Mouse (Mus musculus) megakaryocyte, embryonic 14.5 days (primary cell): Measurements from ENCODE around the gene Pou4f1. TPM values are rescaled to one million over a fixed set of nuclear protein-coding genes. Genes with fewer than 3 reads are reported as not detected.
"Not testable (repeated sequence)": the region's sequence is repeated elsewhere in the genome, so short reads cannot be mapped to it uniquely, and the experiment has no call there.

Experiments used
- H3K27me3 ChIP-seq: replicated peaks from 2 replicates; pipeline ENCODE3; 2012; ENCODE audit warnings: inconsistent platforms
- H3K36me3 ChIP-seq: replicated peaks from 2 replicates; pipeline ENCODE3; 2012; ENCODE audit warnings: low read length, inconsistent platforms, mixed read lengths
- H3K4me1 ChIP-seq: 2 replicates; pipeline ENCODE4 v1.6.1; 2012; ENCODE audit warnings: inconsistent platforms
- H3K4me3 ChIP-seq: replicated peaks from 2 replicates; pipeline ENCODE3; 2012; ENCODE audit warnings: moderate library complexity, mild to moderate bottlenecking, inconsistent platforms
- H3K9me3 ChIP-seq: 2 replicates; pipeline ENCODE4 v1.6.1; 2012; ENCODE audit warnings: inconsistent platforms
- FLI1 ChIP-seq: IDR thresholded peaks from 2 replicates; pipeline ENCODE4 v1.6.1; 2012; ENCODE audit warnings: low read length, inconsistent platforms, mixed read lengths
- GATA1 ChIP-seq: IDR thresholded peaks from 3 replicates; pipeline ENCODE4 v1.6.1; 2012; ENCODE audit warnings: mixed read lengths, low read length, inconsistent platforms, borderline replicate concordance
- polyA plus RNA-seq: library from polyadenylated mRNA; stranded (reverse); fragments of >175 nt; gene quantifications from 2 replicates; pipeline ENCODE4 v1.2.3, GENCODE M21; 2012; ENCODE audit warnings: low replicate concordance; ENCODE audit not compliant: insufficient read depth

Gene Pou4f1
- 0.15 and 0.61 TPM in 2 replicates for polyA plus RNA-seq

- no peak for TF ChIP-seq GATA1
- no peak for TF ChIP-seq FLI1
- H3K9me3 ChIP-seq: peaks cover 4% of the 10 kb centered on the region; the same call in 1 of the 2 replicates
- H3K36me3 ChIP-seq: no peaks in the 10 kb centered on the region
- H3K27me3 ChIP-seq: peaks cover 96% of the 10 kb centered on the region
- peaks cover 58% of the 10 kb centered on the region for H3K4me1 ChIP-seq
- peak within 1 kb of the TSS; percentile 93 for H3K4me3 ChIP-seq
Measured at GRCm38 (mm10) chr14:104467966-104468622, at the start of gene Pou4f1. Gene Pou4f1, minus strand, starts transcription at chr14:104467999.

- no peaks in the 10 kb centered on the region for H3K9me3 ChIP-seq
- H3K4me1 ChIP-seq: peaks cover 29% of the 10 kb centered on the region
- peaks cover 44% of the 10 kb centered on the region for H3K36me3 ChIP-seq
- H3K4me3 ChIP-seq: no peak overlapping the region
- H3K27me3 ChIP-seq: no peaks in the 10 kb centered on the region
- no peak for TF ChIP-seq FLI1
Measured at GRCm38 (mm10) chr14:104511664-104512063, 43.9 kb upstream of the Pou4f1 start.

DNA sequence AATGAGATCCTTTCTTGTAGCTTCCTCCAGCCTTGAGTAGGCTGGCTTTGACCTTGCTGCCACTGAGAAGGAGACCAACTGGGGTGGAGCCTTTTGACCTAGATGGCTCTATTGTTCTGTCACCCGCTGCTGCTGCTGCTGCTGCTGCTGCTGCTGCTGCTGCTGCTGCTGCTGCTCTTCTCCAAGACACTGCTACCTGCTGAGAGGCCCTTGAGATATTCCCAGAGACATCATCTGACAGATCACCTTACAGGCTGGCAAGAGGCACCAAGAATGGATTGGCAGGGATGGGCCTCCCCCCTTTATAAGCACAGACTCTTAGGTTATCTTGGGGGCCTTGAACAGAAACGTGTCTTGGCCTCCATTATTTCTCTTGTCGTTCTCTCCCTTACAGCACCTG lies 35.0 kb upstream of the Pou4f1 start:
- H3K36me3 ChIP-seq: peaks cover 98% of the 10 kb centered on the region
- not testable (repeated sequence) for H3K4me3 ChIP-seq, H3K9me3 ChIP-seq, H3K4me1 ChIP-seq, H3K27me3 ChIP-seq

GRCm38 (mm10) chr14:104479751-104480150 lies 12.0 kb upstream of the Pou4f1 start:
- peaks cover 5% of the 10 kb centered on the region for H3K4me1 ChIP-seq
- no peak overlapping the region for H3K4me3 ChIP-seq
- no peaks in the 10 kb centered on the region for H3K9me3 ChIP-seq
- H3K36me3 ChIP-seq: peaks cover 54% of the 10 kb centered on the region
- peaks cover 10% of the 10 kb centered on the region for H3K27me3 ChIP-seq
- TF ChIP-seq FLI1 (no peak), GATA1 (no peak)

GRCm38 (mm10) chr14:104478593-104478992 lies 10.8 kb upstream of the Pou4f1 start:
- H3K4me1 ChIP-seq: peaks cover 16% of the 10 kb centered on the region
- H3K36me3 ChIP-seq: peaks cover 52% of the 10 kb centered on the region
- H3K4me3 ChIP-seq: no peak overlapping the region
- H3K9me3 ChIP-seq: no peaks in the 10 kb centered on the region
- TF ChIP-seq FLI1: no peak
- TF ChIP-seq GATA1: no peak
- peaks cover 22% of the 10 kb centered on the region for H3K27me3 ChIP-seq

GRCm38 (mm10) chr14:104477616-104478015 lies 9.8 kb upstream of the Pou4f1 start:
- no peaks in the 10 kb centered on the region for H3K9me3 ChIP-seq
- H3K4me3 ChIP-seq: no peak overlapping the region
- H3K4me1 ChIP-seq: peaks cover 26% of the 10 kb centered on the region
- peaks cover 43% of the 10 kb centered on the region for H3K36me3 ChIP-seq
- peaks cover 31% of the 10 kb centered on the region for H3K27me3 ChIP-seq
- TF ChIP-seq GATA1: no peak
- TF ChIP-seq FLI1: no peak

DNA sequence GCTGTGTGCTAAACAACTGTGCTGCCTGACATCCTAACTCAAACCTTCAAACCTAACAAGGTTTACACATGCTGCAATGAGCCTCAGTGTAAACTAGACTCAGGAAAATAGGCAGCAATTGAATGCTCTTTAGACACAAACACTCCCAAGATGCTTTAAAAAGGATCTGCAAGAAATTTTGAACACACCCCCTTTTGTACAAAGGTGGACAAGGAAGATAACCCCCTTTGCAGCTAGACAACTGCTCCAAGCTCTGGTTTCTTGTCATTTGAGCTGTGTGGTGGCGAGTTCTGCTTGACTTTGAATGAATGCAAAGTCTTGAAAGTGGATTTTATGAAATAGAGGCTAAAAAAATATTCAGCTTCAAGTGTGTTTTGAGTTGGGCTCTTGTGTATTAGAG lies 7.6 kb upstream of the Pou4f1 start:
- H3K4me3 ChIP-seq: no peak overlapping the region
- peaks cover 51% of the 10 kb centered on the region for H3K27me3 ChIP-seq
- TF ChIP-seq GATA1: no peak
- TF ChIP-seq FLI1: no peak
- peaks cover 43% of the 10 kb centered on the region for H3K4me1 ChIP-seq
- peaks cover 4% of the 10 kb centered on the region; the same call in 1 of the 2 replicates for H3K9me3 ChIP-seq
- H3K36me3 ChIP-seq: peaks cover 33% of the 10 kb centered on the region

- H3K4me3 ChIP-seq: no peak overlapping the region
- H3K9me3 ChIP-seq: peaks cover 4% of the 10 kb centered on the region; the same call in 1 of the 2 replicates
- no peaks in the 10 kb centered on the region for H3K36me3 ChIP-seq
- peaks cover 96% of the 10 kb centered on the region for H3K27me3 ChIP-seq
- TF ChIP-seq FLI1: no peak
- TF ChIP-seq GATA1: no peak
- peaks cover 63% of the 10 kb centered on the region for H3K4me1 ChIP-seq
Measured at GRCm38 (mm10) chr14:104468623-104468970, 798 bp upstream of the Pou4f1 start.

- H3K36me3 ChIP-seq: no peaks in the 10 kb centered on the region
- peaks cover 4% of the 10 kb centered on the region; the same call in 1 of the 2 replicates for H3K9me3 ChIP-seq
- no peak for TF ChIP-seq GATA1
- no peak for TF ChIP-seq FLI1
- peak overlapping the region; percentile 93 for H3K4me3 ChIP-seq
- H3K27me3 ChIP-seq: peaks cover 95% of the 10 kb centered on the region
- peaks cover 52% of the 10 kb centered on the region for H3K4me1 ChIP-seq
Measured at GRCm38 (mm10) chr14:104467133-104467965, 450 bp downstream of the Pou4f1 start.

- H3K36me3 ChIP-seq: no peaks in the 10 kb centered on the region
- no peaks in the 10 kb centered on the region for H3K9me3 ChIP-seq
- no peak for TF ChIP-seq FLI1
- TF ChIP-seq GATA1: no peak
- peaks cover 93% of the 10 kb centered on the region for H3K27me3 ChIP-seq
- peaks cover 45% of the 10 kb centered on the region for H3K4me1 ChIP-seq
- peak overlapping the region; percentile 93 for H3K4me3 ChIP-seq
Measured at GRCm38 (mm10) chr14:104466557-104466956, 1.2 kb downstream of the Pou4f1 start.
